22 mouse cellular contexts compared by ENCODE assay signal in genomic region chr6:136590739-136591138, GRCm38 (mm10).
DNase-seq lines count a peak whose midpoint lies in the region; ATAC-seq lines count a peak whose summit lies in the region.
"Had no signal": no experiment of that assay in that cellular context is flagged by ENCODE, and none has a peak within 500 bp of the region (broad histone marks: within the 10 kb centered on the region; RNA-seq: fewer than 3 reads in every experiment).

No protein-coding gene starts in this region.

- ATAC-seq in forebrain, embryonic 13.5 days, result peak; percentile 55; the same call in 1 of the 2 replicates
- peak; percentile 28; the same call in 1 of the 2 replicates for ATAC-seq in lung, embryonic 16.5 days (ENCODE audit: low read depth)
- ATAC-seq: CD4-positive, CD25-positive, alpha-beta regulatory T cell, adult 4 months; inflammation-experienced regulatory T-cells, adult 6 months; intestine, postnatal 0 days had no signal

- no peak overlapping the region for H3K9ac ChIP-seq in forebrain, embryonic 13.5 days
- no peak overlapping the region for H3K9ac ChIP-seq in lung, embryonic 16.5 days (ENCODE audit: low read length)
- H3K9ac ChIP-seq: embryonic facial prominence, embryonic 12.5 days; hindbrain, embryonic 14.5 days had no signal

- H3K4me1 ChIP-seq in forebrain, embryonic 13.5 days, result no peaks in the 10 kb centered on the region
- H3K4me1 ChIP-seq in forebrain, embryonic 10.5 days, result no peaks in the 10 kb centered on the region
- no peaks in the 10 kb centered on the region for H3K4me1 ChIP-seq in heart, embryonic 10.5 days
- H3K4me1 ChIP-seq in lung, embryonic 16.5 days (replicated peaks; ENCODE audit: control insufficient read depth, insufficient read depth, low read length), result peaks cover 3% of the 10 kb centered on the region; the same call in 1 of the 2 replicates
- H3K4me1 ChIP-seq: embryonic facial prominence, embryonic 12.5 days had no signal

- no peak overlapping the region for H3K4me2 ChIP-seq in forebrain, embryonic 13.5 days
- H3K4me2 ChIP-seq in lung, embryonic 16.5 days (ENCODE audit: low read depth, low read length), result no peak overlapping the region
- H3K4me2 ChIP-seq: embryonic facial prominence, embryonic 12.5 days; hindbrain, embryonic 14.5 days had no signal

- no peaks in the 10 kb centered on the region for H3K9me3 ChIP-seq in forebrain, embryonic 13.5 days (replicated peaks)
- H3K9me3 ChIP-seq in forebrain, embryonic 10.5 days, result no peaks in the 10 kb centered on the region
- H3K9me3 ChIP-seq in heart, embryonic 10.5 days, result no peaks in the 10 kb centered on the region
- H3K9me3 ChIP-seq in lung, embryonic 16.5 days (ENCODE audit: control insufficient read depth, low read length), result no peaks in the 10 kb centered on the region
- H3K9me3 ChIP-seq: embryonic facial prominence, embryonic 12.5 days; G1E had no signal

- DNase-seq in forebrain, embryonic 10.5 days (ENCODE audit: extremely low spot score, low spot score), result no peak
- DNase-seq in heart, adult 11 months, result peak; percentile 19
- DNase-seq in heart, embryonic 10.5 days (ENCODE audit: low spot score), result no peak
- no peak for DNase-seq in lung, postnatal 25 days (ENCODE audit: low spot score)
- no peak for DNase-seq in retina, postnatal 1 day
- DNase-seq: adrenal gland, adult 8-10 months; B cell, adult 2 months; cerebellum, adult 11-12 months; cerebellum, adult 9-10 months; cerebellum, postnatal 25 days; gastrocnemius, postnatal 14 days; heart, postnatal 10 days; heart, postnatal 4 days; kidney, adult 9 months had no signal

- H3K27ac ChIP-seq in forebrain, embryonic 13.5 days, result no peak overlapping the region
- H3K27ac ChIP-seq in forebrain, embryonic 10.5 days, result no peak overlapping the region
- no peak overlapping the region for H3K27ac ChIP-seq in heart, embryonic 10.5 days
- H3K27ac ChIP-seq in lung, embryonic 16.5 days (ENCODE audit: low read length), result no peak overlapping the region
- H3K27ac ChIP-seq: embryonic facial prominence, embryonic 12.5 days; hindbrain, embryonic 14.5 days had no signal

- no peaks in the 10 kb centered on the region for H3K27me3 ChIP-seq in forebrain, embryonic 13.5 days
- H3K27me3 ChIP-seq in forebrain, embryonic 10.5 days (ENCODE audit: poor library complexity, severe bottlenecking), result no peaks in the 10 kb centered on the region
- H3K27me3 ChIP-seq in heart, embryonic 10.5 days (ENCODE audit: insufficient read depth, poor library complexity, severe bottlenecking), result no peaks in the 10 kb centered on the region
- H3K27me3 ChIP-seq in lung, embryonic 16.5 days (ENCODE audit: control insufficient read depth, insufficient read depth, low read depth, low read length), result no peaks in the 10 kb centered on the region
- H3K27me3 ChIP-seq: embryonic facial prominence, embryonic 12.5 days had no signal

- peaks cover 70% of the 10 kb centered on the region for H3K36me3 ChIP-seq in forebrain, embryonic 13.5 days (ENCODE audit: poor library complexity, severe bottlenecking)
- H3K36me3 ChIP-seq in forebrain, embryonic 10.5 days (replicated peaks), result peaks cover 93% of the 10 kb centered on the region
- peaks cover 77% of the 10 kb centered on the region for H3K36me3 ChIP-seq in heart, embryonic 10.5 days
- peaks cover 48% of the 10 kb centered on the region for H3K36me3 ChIP-seq in lung, embryonic 16.5 days (ENCODE audit: control insufficient read depth, insufficient read depth, low read length)

- no peak overlapping the region for H3K4me3 ChIP-seq in forebrain, embryonic 13.5 days
- no peak overlapping the region for H3K4me3 ChIP-seq in forebrain, embryonic 10.5 days
- H3K4me3 ChIP-seq in heart, embryonic 10.5 days, result no peak overlapping the region
- no peak overlapping the region for H3K4me3 ChIP-seq in lung, embryonic 16.5 days (ENCODE audit: low read length)
- H3K4me3 ChIP-seq: embryonic facial prominence, embryonic 12.5 days had no signal

- 95% methylated on average over 4 of the region's 4 CpGs for WGBS in forebrain, embryonic 13.5 days
- 98% methylated on average over 4 of the region's 4 CpGs for WGBS in forebrain, embryonic 10.5 days
- 98% methylated on average over 4 of the region's 4 CpGs for WGBS in heart, embryonic 10.5 days
- WGBS in lung, embryonic 16.5 days, result 77% methylated on average over 4 of the region's 4 CpGs
